20 mouse cellular contexts compared by ENCODE assay signal in the genomic region with DNA sequence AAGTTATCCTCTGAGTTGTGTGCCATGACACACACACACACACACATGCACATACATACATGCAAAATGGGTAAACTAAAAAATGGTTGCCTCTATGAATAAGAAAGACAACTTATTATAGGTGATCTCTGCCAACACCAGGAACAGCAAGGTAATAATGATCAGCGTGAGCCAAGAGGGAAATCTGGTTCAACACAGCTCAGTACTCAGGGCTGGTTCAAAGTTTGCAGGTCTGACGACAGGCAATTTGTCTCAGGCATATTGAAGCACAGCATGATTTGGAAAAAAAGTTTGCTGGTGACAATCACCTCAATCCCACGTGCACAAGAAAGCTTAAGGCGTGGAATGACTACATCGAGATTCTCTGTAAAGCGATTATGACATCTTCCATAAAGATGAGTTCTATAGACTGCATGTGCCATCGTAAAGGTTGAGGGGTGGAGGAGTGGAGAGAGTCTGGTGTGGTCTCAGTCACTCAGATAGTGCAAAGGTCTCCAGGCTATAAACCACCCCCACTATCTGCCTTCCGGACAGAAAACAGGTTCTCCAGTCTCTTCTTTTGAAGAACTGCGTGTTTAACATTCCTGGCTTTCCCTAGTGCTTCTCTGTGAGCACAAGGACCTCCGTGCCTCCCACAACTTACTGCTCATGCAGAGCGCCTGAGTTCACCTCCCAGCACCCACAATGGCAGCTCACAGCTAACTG. TPM values are rescaled to one million over a fixed set of nuclear protein-coding genes. Genes with fewer than 3 reads are reported as not detected.
DNase-seq lines count a peak whose midpoint lies in the region; ATAC-seq and TF ChIP-seq lines count a peak whose summit lies in the region.
"Had no signal": no experiment of that assay in that cellular context is flagged by ENCODE, and none has a peak within 500 bp of the region (broad histone marks: within the 10 kb centered on the region; RNA-seq: fewer than 3 reads in every experiment).

No protein-coding gene starts in this region.

- no peak for TF ChIP-seq POLR2A in kidney, adult 2 months (IDR thresholded peaks at IDR 0.05; ENCODE audit: low read depth, low read length)
- no peak for TF ChIP-seq POLR2A in small intestine, adult 2 months (IDR thresholded peaks at IDR 0.05; ENCODE audit: low read depth, low read length)

- WGBS in kidney, adult 2 months: 49% methylated on average over 11 of the region's 11 CpGs
- 69% methylated on average over 11 of the region's 11 CpGs for WGBS in kidney, embryonic 14.5 days
- 28% methylated on average over 11 of the region's 11 CpGs for WGBS in intestine, embryonic 15.5 days
- WGBS in kidney, embryonic 15.5 days: 63% methylated on average over 11 of the region's 11 CpGs
- WGBS in small intestine, adult 2 months: 31% methylated on average over 11 of the region's 11 CpGs

- H3K4me1 ChIP-seq in kidney, adult 2 months (ENCODE audit: control insufficient read depth, insufficient read depth, low read length): peaks cover 34% of the 10 kb centered on the region
- 0 out of 2 replicates have a peak, but pooled peaks cover 5% of the 10 kb centered on the region for H3K4me1 ChIP-seq in kidney, embryonic 14.5 days (ENCODE audit: control insufficient read depth, insufficient read depth, low read length)
- H3K4me1 ChIP-seq in intestine, embryonic 15.5 days (replicated peaks): peaks cover 24% of the 10 kb centered on the region
- H3K4me1 ChIP-seq in kidney, embryonic 15.5 days: peaks cover 39% of the 10 kb centered on the region
- H3K4me1 ChIP-seq in small intestine, adult 2 months (ENCODE audit: control insufficient read depth, insufficient read depth, insufficient read length, low read length): peaks cover 44% of the 10 kb centered on the region

- no peak for ATAC-seq in kidney, embryonic 14.5 days (ENCODE audit: low FRiP score, low TSS enrichment)
- peak; percentile 75 for ATAC-seq in intestine, embryonic 15.5 days
- no peak for ATAC-seq in kidney, embryonic 15.5 days (replicated peaks; ENCODE audit: low FRiP score)
- ATAC-seq: midbrain, embryonic 16.5 days had no signal

- H3K9me3 ChIP-seq in kidney, embryonic 14.5 days (ENCODE audit: control insufficient read depth, low read length): no peaks in the 10 kb centered on the region
- H3K9me3 ChIP-seq in intestine, embryonic 15.5 days: no peaks in the 10 kb centered on the region
- H3K9me3 ChIP-seq in kidney, embryonic 15.5 days (replicated peaks): no peaks in the 10 kb centered on the region
- H3K9me3 ChIP-seq: forebrain, embryonic 10.5 days; hindbrain, embryonic 10.5 days; limb, embryonic 12.5 days; neural tube, embryonic 15.5 days had no signal

- H3K27me3 ChIP-seq in kidney, adult 2 months (replicated peaks; ENCODE audit: control insufficient read depth, insufficient read depth, low read length): no peaks in the 10 kb centered on the region
- no peaks in the 10 kb centered on the region for H3K27me3 ChIP-seq in kidney, embryonic 14.5 days (ENCODE audit: control insufficient read depth, insufficient read depth, low read length)
- H3K27me3 ChIP-seq in intestine, embryonic 15.5 days (replicated peaks): no peaks in the 10 kb centered on the region
- H3K27me3 ChIP-seq in kidney, embryonic 15.5 days: no peaks in the 10 kb centered on the region
- H3K27me3 ChIP-seq in small intestine, adult 2 months (ENCODE audit: control insufficient read depth, insufficient read depth, low read length): no peaks in the 10 kb centered on the region
- H3K27me3 ChIP-seq: limb, embryonic 12.5 days; neural tube, embryonic 15.5 days had no signal

- H3K36me3 ChIP-seq in kidney, adult 2 months (ENCODE audit: control insufficient read depth, insufficient read depth, low read length): no peaks in the 10 kb centered on the region
- no peaks in the 10 kb centered on the region for H3K36me3 ChIP-seq in kidney, embryonic 14.5 days (ENCODE audit: control insufficient read depth, insufficient read depth, low read length)
- H3K36me3 ChIP-seq in intestine, embryonic 15.5 days: no peaks in the 10 kb centered on the region
- peaks cover 9% of the 10 kb centered on the region; the same call in 1 of the 2 replicates for H3K36me3 ChIP-seq in kidney, embryonic 15.5 days
- H3K36me3 ChIP-seq in small intestine, adult 2 months (ENCODE audit: control insufficient read depth, insufficient read depth, low read length): peaks cover 9% of the 10 kb centered on the region
- H3K36me3 ChIP-seq: limb, embryonic 12.5 days; neural tube, embryonic 15.5 days had no signal

- TF ChIP-seq CTCF in kidney, adult 2 months (conservative IDR thresholded peaks at IDR 0.05; ENCODE audit: insufficient read depth, insufficient read length, low read depth, low read length): no peak
- TF ChIP-seq CTCF in small intestine, adult 2 months (IDR thresholded peaks at IDR 0.05; ENCODE audit: extremely low read depth, insufficient read length, insufficient replicate concordance, low read depth, low read length): no peak

- H3K4me3 ChIP-seq in kidney, adult 2 months (ENCODE audit: insufficient read depth, low read depth, low read length): no peak overlapping the region
- H3K4me3 ChIP-seq in kidney, embryonic 14.5 days (ENCODE audit: low read length): no peak overlapping the region
- no peak overlapping the region for H3K4me3 ChIP-seq in intestine, embryonic 15.5 days (replicated peaks)
- H3K4me3 ChIP-seq in kidney, embryonic 15.5 days (replicated peaks): no peak overlapping the region
- H3K4me3 ChIP-seq in small intestine, adult 2 months (ENCODE audit: low read depth, low read length): peak overlapping the region; percentile 12; the same call in 1 of the 2 replicates
- H3K4me3 ChIP-seq: forebrain, embryonic 10.5 days; hindbrain, embryonic 10.5 days; limb, embryonic 12.5 days; neural tube, embryonic 15.5 days had no signal

- peak; percentile 54 for DNase-seq in kidney, adult 2 months
- no peak for DNase-seq in testis, postnatal 14 days (ENCODE audit: low spot score)
- DNase-seq in lung, postnatal 4 days: no peak
- DNase-seq: adrenal gland, postnatal 14 days; cerebellum, postnatal 14 days; gastrocnemius, postnatal 10 days; lung, adult 2 months; lung, postnatal 36 days; right cerebral cortex, postnatal 14 days had no signal

- H3K4me2 ChIP-seq in kidney, embryonic 14.5 days (replicated peaks; ENCODE audit: low read depth, low read length): no peak overlapping the region
- H3K4me2 ChIP-seq in intestine, embryonic 15.5 days (replicated peaks): 0 out of 2 replicates have a peak overlapping the region, but pooled peaks have one; percentile 4
- no peak overlapping the region for H3K4me2 ChIP-seq in kidney, embryonic 15.5 days
- H3K4me2 ChIP-seq: limb, embryonic 12.5 days; neural tube, embryonic 15.5 days had no signal

- peak overlapping the region; percentile 95 for H3K27ac ChIP-seq in kidney, adult 2 months (ENCODE audit: insufficient read depth, low read depth, low read length)
- H3K27ac ChIP-seq in kidney, embryonic 14.5 days (ENCODE audit: low read depth, low read length): no peak overlapping the region
- no peak overlapping the region for H3K27ac ChIP-seq in intestine, embryonic 15.5 days
- H3K27ac ChIP-seq in kidney, embryonic 15.5 days: peak overlapping the region; percentile 46; the same call in 1 of the 2 replicates
- peak overlapping the region; percentile 90 for H3K27ac ChIP-seq in small intestine, adult 2 months (ENCODE audit: insufficient read depth, low read depth, low read length)
- H3K27ac ChIP-seq: forebrain, embryonic 10.5 days; hindbrain, embryonic 10.5 days; hindbrain, postnatal 0 days; limb, embryonic 12.5 days; neural tube, embryonic 15.5 days had no signal

- no peak overlapping the region for H3K9ac ChIP-seq in kidney, embryonic 14.5 days (ENCODE audit: low read depth, low read length)
- H3K9ac ChIP-seq in intestine, embryonic 15.5 days: no peak overlapping the region
- H3K9ac ChIP-seq in kidney, embryonic 15.5 days: no peak overlapping the region
- H3K9ac ChIP-seq: limb, embryonic 12.5 days; neural tube, embryonic 15.5 days had no signal

RNA-seq across cellular contexts. Expression of gene Sfxn1, which starts 6.0 kb away (rescaled TPM):
- polyA plus RNA-seq in kidney, adult 2 months (2012; rRNA removed): 96.4 and 106 TPM in 2 replicates
- 109 and 110 TPM in 2 replicates for polyA plus RNA-seq in kidney, embryonic 14.5 days (2014; fragmentation: Nextera tagmentation; extraction: Ambion mirVana)
- 80.2 and 88.6 TPM in 2 replicates for polyA plus RNA-seq in intestine, embryonic 15.5 days (2015; fragmentation: Nextera tagmentation; extraction: Ambion mirVana)
- polyA plus RNA-seq in kidney, embryonic 15.5 days (2015; fragmentation: Nextera tagmentation; extraction: Ambion mirVana): 95.7 and 97.2 TPM in 2 replicates
- polyA plus RNA-seq in small intestine, adult 2 months (2012; rRNA removed): 15.8 and 36.6 TPM in 2 replicates

RNA-seq across cellular contexts. Expression of gene Drd1, which starts 22.1 kb away (rescaled TPM):
- 0.02 and 0.08 TPM in 2 replicates for polyA plus RNA-seq in kidney, adult 2 months (2012; rRNA removed)
- 0.05 and 0.16 TPM in 2 replicates for polyA plus RNA-seq in kidney, embryonic 14.5 days (2014; fragmentation: Nextera tagmentation; extraction: Ambion mirVana)
- 0.16 and 0.21 TPM in 2 replicates for polyA plus RNA-seq in intestine, embryonic 15.5 days (2015; fragmentation: Nextera tagmentation; extraction: Ambion mirVana)
- polyA plus RNA-seq in kidney, embryonic 15.5 days (2015; fragmentation: Nextera tagmentation; extraction: Ambion mirVana): 0.32 and 0.49 TPM in 2 replicates
- polyA plus RNA-seq in small intestine, adult 2 months (2012; rRNA removed): not detected in 2 replicates
- polyA plus RNA-seq: C2C12; forebrain, embryonic 10.5 days; limb, embryonic 12.5 days; lung, adult 2 months had no signal

Comparison
In these comparisons a context has a peak if more than half of its experiments do, and no peak if none do; other contexts are left out.
1. H3K27ac ChIP-seq: peak in kidney, adult 2 months (single experiment), kidney, embryonic 15.5 days (single experiment) and small intestine, adult 2 months (single experiment); none in kidney, embryonic 14.5 days (single experiment) and intestine, embryonic 15.5 days (single experiment).